Mouse (Mus musculus): Measurements from ENCODE around the gene Map3k4. TPM values are rescaled to one million over a fixed set of nuclear protein-coding genes. Genes with fewer than 3 reads are reported as not detected.
"Not testable (repeated sequence)": the region's sequence is repeated elsewhere in the genome, so short reads cannot be mapped to it uniquely, and the experiment has no call there.

Map3k4 gene
- polyA plus RNA-seq, 1 experiment from 2014 or later, result 28.1 TPM

GRCm38 (mm10) chr17:12299371-12299770, 19.2 kb downstream of the Map3k4 start:
- no peak for ATAC-seq (replicated peaks; ENCODE audit: extremely low read depth, insufficient read depth, low FRiP score)
- Histone ChIP-seq H3K36me3 (ENCODE audit: control insufficient read depth, insufficient read depth) (no peaks in the 10 kb centered on the region), H3K4me1 (ENCODE audit: control insufficient read depth, insufficient read depth, low read length) (peaks cover 25% of the 10 kb centered on the region), H3K9ac (ENCODE audit: low read length) (no peak overlapping the region), H3K27me3 (ENCODE audit: control insufficient read depth, insufficient read depth, low read length) (no peaks in the 10 kb centered on the region), H3K9me3 (replicated peaks; ENCODE audit: control insufficient read depth, low read length) (no peaks in the 10 kb centered on the region), H3K4me3 (ENCODE audit: low read length) (no peak overlapping the region), H3K4me2 (ENCODE audit: low read depth, low read length) (no peak overlapping the region), H3K27ac (ENCODE audit: low read length) (no peak overlapping the region)
- WGBS, result 78% methylated on average over 7 of the region's 7 CpGs

DNA sequence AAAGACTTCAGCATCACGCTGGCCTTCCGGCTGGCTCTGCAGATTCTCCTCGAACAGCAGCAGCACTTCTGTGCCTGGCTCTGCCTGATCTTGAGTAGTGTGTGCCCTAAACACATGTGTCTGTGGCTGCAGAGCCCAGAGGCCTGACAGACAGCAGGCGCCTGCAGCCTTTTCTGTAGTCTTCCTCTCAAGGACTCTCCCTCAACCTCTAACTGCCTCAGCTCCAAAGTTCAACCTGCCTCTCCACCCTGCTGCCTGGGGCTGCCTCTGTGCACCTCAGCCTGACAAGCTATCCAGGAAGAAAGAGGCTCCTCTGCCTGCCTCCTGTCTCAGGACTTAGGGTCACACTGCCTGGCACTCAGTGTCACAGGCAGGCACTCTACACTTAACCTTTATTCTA, 20.6 kb downstream of the Map3k4 start:
- Histone ChIP-seq H3K4me1 (ENCODE audit: control insufficient read depth, insufficient read depth, low read length) (peaks cover 35% of the 10 kb centered on the region), H3K9ac (ENCODE audit: low read length) (peak overlapping the region; percentile 38; the same call in 1 of the 2 replicates), H3K9me3 (replicated peaks; ENCODE audit: control insufficient read depth, low read length) (no peaks in the 10 kb centered on the region), H3K4me2 (ENCODE audit: low read depth, low read length) (no peak overlapping the region), H3K4me3 (ENCODE audit: low read length) (no peak overlapping the region), H3K36me3 (ENCODE audit: control insufficient read depth, insufficient read depth) (no peaks in the 10 kb centered on the region), H3K27me3 (ENCODE audit: control insufficient read depth, insufficient read depth, low read length) (no peaks in the 10 kb centered on the region), H3K27ac (ENCODE audit: low read length) (peak overlapping the region; percentile 49)
- no peak for ATAC-seq (replicated peaks; ENCODE audit: extremely low read depth, insufficient read depth, low FRiP score)
- WGBS, result 59% methylated on average over 4 of the region's 4 CpGs

DNA sequence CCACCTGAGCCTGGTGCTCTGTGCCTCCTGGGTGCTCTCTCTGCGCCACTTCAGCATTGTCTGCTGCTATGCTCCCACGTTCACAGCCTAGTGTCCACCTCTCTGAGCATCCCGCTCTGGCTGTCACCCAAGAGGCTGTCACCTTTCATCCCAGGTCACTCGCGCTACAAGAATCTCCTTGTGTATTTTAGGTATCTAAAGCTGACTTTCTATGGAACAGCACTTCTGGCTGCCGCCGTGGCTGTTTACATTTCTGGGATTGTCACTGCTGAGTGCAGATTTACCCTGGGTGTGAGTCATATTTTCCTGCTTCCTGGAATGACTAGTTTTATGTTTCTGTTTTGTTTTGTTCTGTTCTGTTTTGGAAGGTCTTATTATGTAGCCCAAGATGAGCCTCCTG, 21.3 kb downstream of the Map3k4 start:
- no peak overlapping the region; the same call in 1 of the 2 replicates for H3K4me2 ChIP-seq (ENCODE audit: low read depth, low read length)
- 22% methylated on average over 7 of the region's 7 CpGs for WGBS
- no peaks in the 10 kb centered on the region for H3K27me3 ChIP-seq (ENCODE audit: control insufficient read depth, insufficient read depth, low read length)
- no peak overlapping the region for H3K4me3 ChIP-seq (ENCODE audit: low read length)
- 0 out of 2 replicates have a peak, but pooled peaks have one; percentile 14 for ATAC-seq (replicated peaks; ENCODE audit: extremely low read depth, insufficient read depth, low FRiP score)
- peaks cover 38% of the 10 kb centered on the region for H3K4me1 ChIP-seq (ENCODE audit: control insufficient read depth, insufficient read depth, low read length)
- H3K36me3 ChIP-seq (ENCODE audit: control insufficient read depth, insufficient read depth), result no peaks in the 10 kb centered on the region
- peak overlapping the region; percentile 49 for H3K27ac ChIP-seq (ENCODE audit: low read length)
- H3K9me3 ChIP-seq (replicated peaks; ENCODE audit: control insufficient read depth, low read length), result no peaks in the 10 kb centered on the region
- H3K9ac ChIP-seq (ENCODE audit: low read length), result no peak overlapping the region

DNA sequence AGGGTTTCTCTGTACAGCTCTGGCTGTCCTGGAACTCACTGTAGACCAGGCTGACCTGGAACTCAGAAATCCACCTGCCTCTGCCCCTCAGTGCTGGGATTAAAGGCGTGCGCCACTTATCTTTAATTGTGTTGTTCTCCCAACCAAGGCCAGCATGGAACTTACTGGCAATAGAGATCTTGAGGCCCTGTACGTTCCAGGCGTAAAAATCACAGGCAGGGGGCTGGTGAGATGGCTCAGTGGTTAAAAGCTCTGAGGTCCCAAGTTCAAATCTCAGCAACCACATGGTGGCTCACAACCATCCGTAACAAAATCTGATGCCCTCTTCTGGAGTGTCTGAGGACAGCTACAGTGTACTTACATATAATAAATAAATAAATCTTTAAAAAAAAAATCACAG, 22.7 kb downstream of the Map3k4 start:
- H3K27ac ChIP-seq (ENCODE audit: low read length); H3K9ac ChIP-seq (ENCODE audit: low read length): not testable (repeated sequence)

DNA sequence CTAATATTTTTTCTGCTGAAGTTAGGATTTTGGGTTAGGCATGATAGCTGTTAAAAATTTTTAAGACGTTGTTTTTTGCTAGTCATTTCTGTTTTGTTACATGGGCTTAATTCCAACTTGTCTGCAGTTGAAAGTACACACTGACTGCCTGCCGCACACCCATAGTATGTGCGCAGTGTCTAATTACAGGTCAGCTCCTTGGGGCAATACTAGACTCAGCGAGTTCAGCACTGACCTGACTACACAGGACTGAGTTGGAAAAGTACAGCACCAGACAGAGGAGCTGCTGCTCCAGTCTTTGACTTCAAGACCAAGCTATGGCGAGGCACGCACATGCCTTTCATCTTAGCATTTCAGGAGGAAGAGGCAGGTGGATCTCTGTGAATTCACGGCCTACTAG, 24.2 kb downstream of the Map3k4 start:
- H3K36me3 ChIP-seq (ENCODE audit: control insufficient read depth, insufficient read depth), result no peaks in the 10 kb centered on the region
- no peak overlapping the region for H3K9ac ChIP-seq (ENCODE audit: low read length)
- H3K4me1 ChIP-seq (ENCODE audit: control insufficient read depth, insufficient read depth, low read length), result peaks cover 35% of the 10 kb centered on the region
- H3K4me3 ChIP-seq (ENCODE audit: low read length), result no peak overlapping the region
- ATAC-seq (replicated peaks; ENCODE audit: extremely low read depth, insufficient read depth, low FRiP score), result no peak
- WGBS, result 84% methylated on average over 7 of the region's 7 CpGs
- no peaks in the 10 kb centered on the region for H3K27me3 ChIP-seq (ENCODE audit: control insufficient read depth, insufficient read depth, low read length)
- no peak overlapping the region for H3K4me2 ChIP-seq (ENCODE audit: low read depth, low read length)
- no peak overlapping the region for H3K27ac ChIP-seq (ENCODE audit: low read length)
- H3K9me3 ChIP-seq (replicated peaks; ENCODE audit: control insufficient read depth, low read length), result no peaks in the 10 kb centered on the region

More for the DNA sequence above, 22.7 kb downstream of the Map3k4 start:
- WGBS, result 92% methylated on average over 5 of the region's 5 CpGs
- ATAC-seq (replicated peaks; ENCODE audit: extremely low read depth, insufficient read depth, low FRiP score); H3K4me2 ChIP-seq (ENCODE audit: low read depth, low read length); H3K27me3 ChIP-seq (ENCODE audit: control insufficient read depth, insufficient read depth, low read length); H3K36me3 ChIP-seq (ENCODE audit: control insufficient read depth, insufficient read depth); H3K9me3 ChIP-seq (replicated peaks; ENCODE audit: control insufficient read depth, low read length); H3K4me3 ChIP-seq (ENCODE audit: low read length): not testable (repeated sequence)
- peaks cover 41% of the 10 kb centered on the region for H3K4me1 ChIP-seq (ENCODE audit: control insufficient read depth, insufficient read depth, low read length)

- Histone ChIP-seq H3K4me2 (ENCODE audit: low read depth, low read length) (no peak overlapping the region), H3K4me1 (ENCODE audit: control insufficient read depth, insufficient read depth, low read length) (peaks cover 35% of the 10 kb centered on the region)
Measured at GRCm38 (mm10) chr17:12293571-12293970, 25.0 kb downstream of the Map3k4 start.

GRCm38 (mm10) chr17:12292877-12293276, 25.7 kb downstream of the Map3k4 start:
- no peak overlapping the region for H3K27ac ChIP-seq (ENCODE audit: low read length)
- no peak for ATAC-seq (replicated peaks; ENCODE audit: extremely low read depth, insufficient read depth, low FRiP score)
- H3K4me3 ChIP-seq (ENCODE audit: low read length), result no peak overlapping the region
- 63% methylated on average over 8 of the region's 8 CpGs for WGBS
- H3K27me3 ChIP-seq (ENCODE audit: control insufficient read depth, insufficient read depth, low read length), result no peaks in the 10 kb centered on the region
- no peak overlapping the region for H3K9ac ChIP-seq (ENCODE audit: low read length)
- H3K36me3 ChIP-seq (ENCODE audit: control insufficient read depth, insufficient read depth), result 0 out of 2 replicates have a peak, but pooled peaks cover 3% of the 10 kb centered on the region
- peaks cover 32% of the 10 kb centered on the region for H3K4me1 ChIP-seq (ENCODE audit: control insufficient read depth, insufficient read depth, low read length)
- H3K9me3 ChIP-seq (replicated peaks; ENCODE audit: control insufficient read depth, low read length), result no peaks in the 10 kb centered on the region
- H3K4me2 ChIP-seq (ENCODE audit: low read depth, low read length), result no peak overlapping the region

More at GRCm38 (mm10) chr17:12293571-12293970, 25.0 kb downstream of the Map3k4 start:
- no peak for ATAC-seq (replicated peaks; ENCODE audit: extremely low read depth, insufficient read depth, low FRiP score)
- Histone ChIP-seq H3K27ac (ENCODE audit: low read length) (no peak overlapping the region), H3K9ac (ENCODE audit: low read length) (no peak overlapping the region), H3K36me3 (ENCODE audit: control insufficient read depth, insufficient read depth) (no peaks in the 10 kb centered on the region), H3K9me3 (replicated peaks; ENCODE audit: control insufficient read depth, low read length) (no peaks in the 10 kb centered on the region), H3K27me3 (ENCODE audit: control insufficient read depth, insufficient read depth, low read length) (no peaks in the 10 kb centered on the region), H3K4me3 (ENCODE audit: low read length) (no peak overlapping the region)
- 61% methylated on average over 6 of the region's 6 CpGs for WGBS

DNA sequence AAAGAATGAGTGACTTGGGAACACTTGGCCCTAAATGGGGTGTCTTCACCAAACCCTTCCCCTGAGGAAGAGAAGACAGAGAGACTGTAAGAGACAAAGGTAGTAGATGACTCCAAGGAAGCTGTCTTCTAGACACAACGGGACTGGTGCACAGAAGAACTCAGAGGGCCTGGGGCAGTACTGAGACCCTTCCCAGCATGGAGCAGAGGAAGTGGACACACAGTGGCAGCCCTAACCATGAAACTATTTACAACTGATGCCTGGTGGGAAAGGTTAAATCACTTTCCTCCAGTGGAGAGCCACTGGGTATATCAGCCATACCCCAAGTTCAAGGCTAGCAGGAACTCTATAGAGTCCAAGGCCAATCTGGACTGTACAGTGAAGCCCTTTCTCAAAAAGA, 26.2 kb downstream of the Map3k4 start:
- Histone ChIP-seq H3K9me3 (replicated peaks; ENCODE audit: control insufficient read depth, low read length) (no peaks in the 10 kb centered on the region), H3K36me3 (ENCODE audit: control insufficient read depth, insufficient read depth) (0 out of 2 replicates have a peak, but pooled peaks cover 3% of the 10 kb centered on the region), H3K4me3 (ENCODE audit: low read length) (no peak overlapping the region), H3K27me3 (ENCODE audit: control insufficient read depth, insufficient read depth, low read length) (no peaks in the 10 kb centered on the region), H3K4me2 (ENCODE audit: low read depth, low read length) (no peak overlapping the region), H3K4me1 (ENCODE audit: control insufficient read depth, insufficient read depth, low read length) (peaks cover 28% of the 10 kb centered on the region), H3K9ac (ENCODE audit: low read length) (no peak overlapping the region), H3K27ac (ENCODE audit: low read length) (no peak overlapping the region)
- ATAC-seq (replicated peaks; ENCODE audit: extremely low read depth, insufficient read depth, low FRiP score), result no peak
- WGBS, result 86% methylated on average over 1 of the region's 1 CpGs

GRCm38 (mm10) chr17:12291151-12291550, 27.4 kb downstream of the Map3k4 start:
- ATAC-seq (replicated peaks; ENCODE audit: extremely low read depth, insufficient read depth, low FRiP score), result no peak
- H3K9ac ChIP-seq (ENCODE audit: low read length), result no peak overlapping the region

More at GRCm38 (mm10) chr17:12291151-12291550, 27.4 kb downstream of the Map3k4 start:
- Histone ChIP-seq H3K27ac (ENCODE audit: low read length) (no peak overlapping the region), H3K27me3 (ENCODE audit: control insufficient read depth, insufficient read depth, low read length) (no peaks in the 10 kb centered on the region), H3K4me3 (ENCODE audit: low read length) (no peak overlapping the region), H3K9me3 (replicated peaks; ENCODE audit: control insufficient read depth, low read length) (no peaks in the 10 kb centered on the region), H3K4me2 (ENCODE audit: low read depth, low read length) (no peak overlapping the region), H3K4me1 (ENCODE audit: control insufficient read depth, insufficient read depth, low read length) (peaks cover 21% of the 10 kb centered on the region), H3K36me3 (ENCODE audit: control insufficient read depth, insufficient read depth) (0 out of 2 replicates have a peak, but pooled peaks cover 3% of the 10 kb centered on the region)
- WGBS, result 91% methylated on average over 7 of the region's 7 CpGs
